Mouse (Mus musculus): ENCODE measurements at regions not wholly inside any gene's neighbourhood (a gene's known extent, or its start where the extent isn't known, plus 50 kb on each side); places are given as distances from the start of the nearest gene placed in this dataset.

DNA sequence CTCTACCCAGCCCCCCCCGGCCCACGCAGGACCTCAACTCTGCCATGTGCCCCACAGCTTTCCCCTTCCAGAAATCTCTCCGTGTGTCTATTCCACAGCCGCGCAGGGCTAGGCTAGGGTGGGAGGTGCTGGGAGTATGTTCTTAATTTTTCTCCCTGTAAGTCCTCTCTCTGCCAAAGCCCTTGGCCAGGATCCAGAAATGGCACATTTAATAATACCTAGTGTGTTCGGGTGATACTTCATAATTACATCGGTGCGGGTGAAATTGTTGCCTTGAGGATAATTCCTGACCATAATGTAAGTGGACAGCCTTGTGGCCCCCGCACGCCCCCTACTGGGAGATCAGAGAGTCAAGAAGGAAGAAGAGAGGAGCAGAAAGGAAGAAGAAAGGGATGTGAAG, 1093.5 kb downstream of the Mrps31 start:
- DNase-seq (ENCODE audit: low spot score): peak; percentile 19

DNA sequence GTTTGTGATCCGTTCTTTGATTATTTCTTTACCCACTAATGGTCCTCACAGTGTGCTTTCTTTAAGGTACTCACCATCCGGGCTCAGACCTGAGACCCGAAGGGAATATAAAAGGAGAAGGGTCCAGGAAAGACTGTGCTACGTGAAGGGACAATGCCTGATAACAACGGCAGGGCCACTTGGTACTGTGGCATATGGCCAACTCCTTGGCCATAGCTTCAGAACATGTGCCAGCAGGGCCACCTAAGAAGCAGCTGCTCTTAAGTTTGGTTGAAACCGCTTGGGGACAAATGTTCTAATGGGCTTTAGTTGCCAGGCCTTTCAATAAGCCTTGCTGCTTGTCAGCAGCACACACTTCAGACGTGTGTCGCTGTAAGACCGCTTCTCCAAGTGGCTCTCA, 1094.1 kb downstream of the Mrps31 start:
- DNase-seq (ENCODE audit: low spot score): no peak

DNA sequence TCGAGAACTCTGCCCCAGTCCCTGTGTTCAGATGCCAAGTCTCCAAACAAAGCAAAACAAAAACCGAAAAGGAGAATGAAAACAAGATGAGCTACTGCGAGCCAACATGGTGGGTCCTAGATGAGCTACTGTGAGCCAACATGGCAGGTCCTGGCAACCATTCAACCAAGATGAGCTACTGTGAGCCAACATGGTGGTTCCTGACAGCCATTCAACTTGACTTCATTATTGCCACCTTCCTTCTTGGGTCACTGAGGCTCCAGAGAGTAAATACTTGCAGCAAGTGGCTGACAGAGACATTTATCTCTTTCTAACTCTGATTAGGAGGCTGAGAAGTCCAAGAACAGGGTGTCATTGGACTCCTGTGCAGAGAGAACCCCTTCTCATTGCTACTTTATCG, 1094.8 kb downstream of the Mrps31 start:
- no peak for DNase-seq (ENCODE audit: low spot score)

DNA sequence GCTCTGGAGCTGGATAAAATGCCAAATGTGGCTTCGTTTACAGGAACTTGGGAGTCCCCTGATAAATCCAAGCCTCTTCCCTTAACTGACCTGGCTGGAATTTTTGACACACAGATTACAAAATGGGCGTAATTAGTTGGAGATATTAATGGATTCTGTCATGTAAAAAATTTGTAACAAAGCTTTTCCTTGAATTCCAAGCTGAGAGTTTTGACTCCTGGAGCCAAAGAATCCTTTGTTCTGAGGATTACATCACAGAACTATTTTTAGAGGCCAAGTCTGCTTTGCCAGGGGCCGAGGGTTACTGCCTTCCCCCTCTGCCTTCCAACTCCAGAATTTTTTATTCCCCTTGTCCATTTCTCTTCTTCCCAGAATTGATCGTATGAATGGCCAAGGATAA, 1096.5 kb downstream of the Mrps31 start:
- peak; percentile 7 for DNase-seq (ENCODE audit: low spot score)

DNA sequence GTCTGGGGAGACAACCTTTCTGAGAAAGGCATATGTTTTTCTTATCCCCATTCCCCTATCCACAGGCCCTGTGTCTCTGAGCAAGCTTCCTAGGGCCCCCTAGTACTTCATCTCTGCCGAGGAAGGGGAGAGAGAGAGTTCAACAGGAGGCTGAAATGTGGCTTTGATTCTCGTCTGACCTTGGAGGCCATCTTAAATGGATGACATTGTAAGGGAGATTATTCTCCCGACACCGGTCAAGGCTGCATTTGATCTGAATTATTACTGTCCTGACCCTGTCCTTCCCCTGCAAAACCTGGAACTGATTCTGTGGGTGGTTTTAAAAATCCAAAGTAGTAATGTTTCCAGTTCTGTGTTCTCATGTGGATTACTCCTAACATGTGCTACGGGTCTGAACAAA, 1098.9 kb downstream of the Mrps31 start:
- no peak for DNase-seq (ENCODE audit: low spot score)

DNA sequence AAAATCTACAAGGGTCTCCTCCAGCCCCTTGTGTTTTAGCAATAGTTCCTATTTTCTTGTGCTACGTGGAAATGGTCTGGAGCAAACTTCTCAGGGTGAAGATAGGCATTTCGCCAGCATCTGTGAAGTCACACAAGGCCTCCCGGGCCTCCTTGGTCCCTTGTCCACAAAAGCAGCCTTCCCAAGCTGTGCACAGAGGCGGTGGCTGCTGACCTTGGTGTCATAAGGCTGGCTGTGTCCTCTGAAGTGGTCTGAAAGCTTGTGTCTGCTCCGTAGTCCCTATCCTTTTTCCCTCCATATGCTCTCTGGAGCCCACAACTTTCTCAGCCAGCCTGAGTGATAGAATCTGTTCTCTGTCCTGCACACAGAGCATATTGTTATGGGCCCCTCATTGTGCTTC, 1099.4 kb downstream of the Mrps31 start:
- no peak for DNase-seq (ENCODE audit: low spot score)

DNA sequence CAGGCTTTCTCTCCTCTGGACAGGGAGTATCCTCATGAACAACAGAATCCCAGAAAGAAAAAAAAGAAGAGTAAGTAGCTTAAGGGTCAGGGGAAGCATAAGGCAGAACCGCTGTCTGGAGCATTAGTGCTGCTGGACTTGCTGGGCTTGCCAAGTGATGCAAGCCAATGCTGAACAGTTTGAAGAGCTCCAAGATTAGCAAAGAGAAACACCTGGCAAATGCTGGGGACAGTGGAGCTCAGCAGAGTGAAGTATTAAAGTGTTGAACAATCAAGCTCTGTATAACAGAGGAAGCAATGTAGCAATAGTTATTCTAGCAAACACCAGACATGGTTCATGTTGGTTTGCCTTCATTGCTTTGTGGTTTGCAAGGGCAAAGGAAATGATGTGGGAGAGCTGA, 1100.1 kb downstream of the Mrps31 start:
- DNase-seq (ENCODE audit: low spot score): peak; percentile 16

DNA sequence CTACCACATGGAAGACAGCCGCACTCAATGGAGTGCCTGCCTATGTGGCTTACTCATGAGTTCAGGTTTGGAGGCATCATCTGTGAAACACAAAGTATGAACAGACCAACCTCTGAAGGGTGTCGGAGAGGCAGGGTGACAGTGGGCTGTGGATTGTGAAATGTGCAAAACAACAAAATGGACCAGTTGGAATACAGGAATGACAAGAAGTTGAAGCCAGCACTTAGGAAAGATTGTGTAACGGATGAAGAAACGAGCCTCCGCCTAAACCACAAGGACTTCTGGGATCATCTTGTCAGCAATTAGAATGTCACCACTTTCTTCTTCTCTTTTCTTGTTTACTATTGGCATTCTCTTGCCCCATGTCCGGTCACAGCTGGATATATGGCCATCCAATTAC, 1100.6 kb downstream of the Mrps31 start:
- DNase-seq (ENCODE audit: low spot score): peak; percentile 15

DNA sequence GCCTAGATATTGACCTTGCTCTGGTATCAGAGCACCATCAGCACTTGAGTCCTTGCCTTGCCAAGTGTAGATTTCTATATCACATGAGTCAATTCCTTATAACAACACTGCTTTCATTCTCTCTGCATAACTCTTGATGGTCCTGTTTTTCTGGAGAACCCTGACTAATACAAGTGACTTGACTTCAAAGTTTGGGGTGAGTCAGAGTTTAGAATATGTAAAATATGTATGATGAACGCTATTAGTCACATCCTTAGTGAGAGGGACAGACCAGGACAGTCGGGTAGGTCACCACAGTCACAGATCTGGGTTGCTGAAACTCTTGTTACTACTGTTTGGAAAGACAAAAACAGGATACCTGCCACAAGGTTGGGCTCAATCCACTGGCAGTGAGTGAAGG, 1105.3 kb downstream of the Mrps31 start:
- DNase-seq (ENCODE audit: low spot score): no peak

DNA sequence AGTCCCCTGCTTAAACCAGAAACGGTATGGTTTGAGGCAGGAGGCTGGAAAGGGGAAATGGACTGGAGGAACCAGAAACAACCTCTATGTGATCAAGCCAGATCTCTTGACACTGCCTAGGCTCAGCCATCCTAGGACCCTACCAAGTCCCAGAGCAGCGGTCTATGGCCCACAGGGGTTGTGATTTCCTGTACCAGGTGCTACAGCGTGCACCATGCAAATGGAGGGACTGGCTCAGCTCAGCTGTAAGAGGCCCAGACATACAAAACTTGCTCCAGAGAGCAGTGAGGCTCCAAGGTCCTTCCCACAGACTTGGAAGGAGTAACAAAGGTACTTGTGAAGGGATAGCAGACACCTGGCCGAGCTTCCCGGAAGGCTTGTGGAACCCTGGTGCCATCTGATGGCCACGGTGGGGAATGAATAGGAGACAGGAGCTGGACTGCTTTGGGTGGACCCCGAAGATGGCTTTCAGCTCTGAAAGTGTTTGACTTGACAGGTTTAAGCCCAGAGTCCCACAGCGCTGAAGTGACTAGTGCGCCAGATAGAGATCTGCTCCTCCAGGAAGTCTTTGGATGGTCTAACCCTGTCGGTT, 1120.5 kb downstream of the Mrps31 start:
- peak; percentile 13 for DNase-seq (ENCODE audit: low spot score)

DNA sequence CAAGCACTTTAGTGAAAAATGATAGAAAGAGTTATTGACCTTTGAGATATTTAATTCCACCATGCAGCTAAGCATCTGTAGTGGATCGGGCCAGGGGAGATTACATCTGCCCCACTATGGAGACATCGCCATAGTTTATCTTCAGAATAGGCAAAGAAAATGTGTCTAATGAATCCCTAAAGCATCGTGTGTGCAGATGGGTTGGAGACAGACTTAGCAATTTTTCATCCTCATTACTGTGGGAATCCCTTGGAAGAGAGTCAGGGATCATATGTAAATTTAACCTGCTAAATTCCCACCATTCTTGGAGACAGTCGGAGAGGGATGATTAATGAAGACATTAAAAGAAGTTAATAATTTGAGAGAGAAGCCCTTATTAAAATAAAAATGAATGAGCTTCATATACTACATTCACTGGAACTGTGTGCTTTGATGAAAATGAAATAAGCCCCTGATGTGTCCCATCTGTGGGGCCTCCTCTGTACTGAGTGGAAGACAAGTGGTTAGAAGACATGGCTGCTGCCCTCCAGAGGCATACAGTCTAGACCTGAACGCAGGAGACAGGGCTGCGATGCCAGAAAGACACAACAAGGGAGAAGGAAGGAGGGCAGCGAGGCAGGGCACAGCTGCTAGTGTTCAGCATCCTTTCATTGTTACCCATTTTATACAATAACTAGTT, 1126.7 kb downstream of the Mrps31 start:
- DNase-seq (ENCODE audit: low spot score): no peak

DNA sequence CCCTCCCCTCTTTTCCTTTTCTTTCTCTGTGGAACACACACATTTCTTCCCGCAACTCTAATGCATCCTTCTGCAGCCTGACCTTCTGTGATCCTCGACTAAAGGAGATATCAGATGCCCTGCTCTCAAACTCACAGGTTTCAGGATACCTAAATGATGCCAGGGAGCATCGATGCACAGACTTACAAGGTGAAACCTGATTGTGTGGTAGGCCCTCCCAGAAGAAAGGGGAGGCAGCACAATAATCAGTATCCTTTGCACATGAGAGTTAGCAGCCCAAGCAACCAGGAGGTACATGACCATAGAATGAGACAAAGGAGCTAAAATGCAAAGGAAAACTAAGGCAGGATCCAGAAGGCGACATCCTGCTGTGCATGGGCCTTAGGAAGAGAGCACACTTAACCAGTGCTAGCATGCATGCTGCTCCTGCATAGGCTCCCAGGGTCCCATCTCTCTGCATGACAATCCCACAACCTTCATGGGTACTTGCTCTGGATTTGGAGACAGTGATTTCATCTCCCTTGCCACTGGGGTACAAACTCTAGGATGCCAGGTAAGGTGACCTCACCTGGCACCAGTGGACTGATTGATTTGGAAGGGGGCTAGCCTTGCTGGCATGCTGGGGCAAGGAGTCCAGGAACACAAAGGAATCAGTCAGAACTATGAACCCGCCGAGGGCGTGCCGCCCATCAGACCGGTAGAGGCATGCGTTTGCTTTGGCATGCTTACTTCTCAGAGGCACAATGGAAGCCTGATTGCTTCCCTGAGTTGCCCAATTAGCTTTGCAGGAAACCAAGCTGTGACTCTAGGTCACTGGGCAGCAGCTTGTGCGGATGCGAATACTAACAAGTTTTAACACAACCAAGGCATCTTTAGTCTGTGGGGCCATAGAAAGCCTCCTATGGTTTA, 1142.7 kb downstream of the Mrps31 start:
- DNase-seq (ENCODE audit: low spot score): peak; percentile 1

DNA sequence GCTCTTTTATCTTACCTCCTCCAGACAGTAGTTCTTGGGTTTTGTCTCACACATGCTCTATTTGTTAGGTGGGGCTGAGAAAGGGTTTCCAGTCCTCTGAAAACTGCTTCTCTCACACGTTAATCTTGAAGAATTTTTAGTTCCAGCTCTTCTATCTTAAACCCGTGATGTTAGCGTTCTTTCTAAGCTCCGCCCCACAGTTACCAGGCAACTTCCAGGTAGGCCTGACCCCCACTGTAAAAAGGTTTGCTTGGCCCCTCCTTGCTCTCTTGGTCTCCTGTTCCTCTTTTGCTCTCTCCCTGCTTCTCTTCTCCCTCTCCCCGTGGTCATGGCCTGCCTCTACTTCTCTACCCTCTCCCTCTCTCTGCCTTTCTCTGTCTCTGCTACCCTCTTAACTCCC, 1149.7 kb downstream of the Mrps31 start:
- no peak for DNase-seq (ENCODE audit: low spot score)

DNA sequence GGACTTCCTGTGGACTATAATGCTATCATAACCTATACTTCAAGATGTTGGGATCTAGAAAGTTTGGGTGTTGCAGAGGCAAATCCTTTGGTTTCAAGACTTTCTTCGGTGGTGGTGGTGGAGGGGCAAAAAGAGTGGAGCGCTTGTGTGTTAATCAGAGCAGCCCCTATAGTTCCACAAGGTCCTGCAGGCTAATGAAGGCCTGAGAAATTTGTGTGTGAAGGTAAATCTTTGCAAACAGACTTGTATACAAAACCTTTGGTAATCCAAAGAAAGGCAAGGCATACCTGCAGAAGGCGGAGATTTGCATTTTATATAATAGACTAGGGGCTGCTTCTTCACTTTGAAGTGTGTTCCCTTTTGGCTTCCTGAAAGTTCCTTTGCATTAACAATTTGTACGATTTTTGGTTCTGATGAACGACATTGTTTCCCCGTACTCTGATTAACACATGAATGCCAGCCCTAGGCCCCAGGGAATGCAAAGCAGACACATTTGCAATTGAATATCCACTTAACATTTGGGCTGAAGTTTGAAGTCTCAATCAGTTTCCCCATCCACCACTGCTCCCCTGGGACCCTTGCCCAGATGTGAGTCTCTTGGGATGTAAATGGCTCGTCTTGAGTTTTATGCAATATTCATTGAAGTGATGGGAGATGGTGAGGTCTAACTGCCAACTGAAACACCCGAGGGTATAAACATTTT, 1150.7 kb downstream of the Mrps31 start:
- DNase-seq (ENCODE audit: low spot score): no peak

DNA sequence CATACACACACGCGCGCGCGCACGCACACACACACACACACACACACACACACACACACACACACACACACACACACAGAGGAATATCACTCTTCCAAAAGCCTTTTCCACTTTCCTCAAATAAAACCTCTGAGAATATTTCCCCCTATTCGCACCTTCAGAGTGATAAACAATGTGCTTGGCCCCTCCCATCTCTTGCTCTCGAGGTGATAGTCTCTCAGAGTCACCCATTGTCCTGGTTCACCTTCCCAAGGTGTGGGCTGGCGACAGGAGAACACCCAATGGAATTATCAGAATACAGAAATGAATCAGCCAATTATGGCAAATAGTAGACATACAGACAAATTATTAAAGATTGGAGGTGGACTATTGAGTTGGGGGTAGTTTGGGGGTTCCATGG, 1151.3 kb downstream of the Mrps31 start:
- DNase-seq (ENCODE audit: low spot score): no peak

DNA sequence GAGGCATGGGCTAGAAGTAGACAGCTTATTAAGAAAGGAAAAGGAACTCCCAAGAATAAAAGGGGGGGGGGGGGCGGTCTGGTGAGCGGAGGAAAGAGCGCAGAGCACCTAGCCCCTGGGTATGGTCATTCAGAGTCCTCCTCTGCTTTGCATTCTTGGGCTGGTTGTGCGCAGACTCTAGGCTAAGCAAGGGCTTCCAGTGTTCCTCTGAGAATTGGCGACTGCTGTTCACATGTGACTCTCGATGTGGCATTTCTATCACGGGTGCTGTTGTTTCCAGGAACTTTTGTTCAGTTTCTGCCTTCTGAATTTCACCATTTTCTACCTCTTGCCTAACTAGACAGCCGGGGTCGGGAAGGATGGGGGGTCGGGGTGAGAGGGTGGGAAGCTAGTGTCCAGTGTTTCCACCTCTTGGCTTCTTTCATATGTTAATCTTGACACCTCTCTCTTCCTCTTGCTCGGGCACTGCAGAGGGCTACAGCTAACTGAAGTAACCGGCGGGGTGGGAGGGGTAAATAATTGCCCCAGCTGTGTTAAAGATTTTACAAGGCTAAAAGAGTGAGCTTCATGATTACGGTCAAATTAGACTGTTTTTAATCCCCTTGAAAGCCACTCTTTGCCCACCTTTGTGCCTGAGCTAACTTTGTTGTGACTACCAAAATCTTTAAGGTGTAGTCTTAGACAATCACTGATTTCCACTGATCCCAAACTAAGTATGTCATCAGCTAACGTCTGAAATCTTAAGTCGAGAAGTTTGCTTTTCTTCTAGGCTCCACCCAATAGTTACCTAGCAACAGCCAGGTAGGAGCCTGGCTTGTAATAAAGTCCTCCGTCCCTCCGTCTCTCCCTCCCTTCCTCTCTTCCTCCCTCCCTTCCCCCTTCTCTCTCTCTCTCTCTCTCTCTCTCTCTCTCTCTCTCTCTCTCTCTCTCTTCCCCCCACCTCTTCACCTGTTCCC, 1152.2 kb downstream of the Mrps31 start:
- DNase-seq (ENCODE audit: low spot score): no peak

DNA sequence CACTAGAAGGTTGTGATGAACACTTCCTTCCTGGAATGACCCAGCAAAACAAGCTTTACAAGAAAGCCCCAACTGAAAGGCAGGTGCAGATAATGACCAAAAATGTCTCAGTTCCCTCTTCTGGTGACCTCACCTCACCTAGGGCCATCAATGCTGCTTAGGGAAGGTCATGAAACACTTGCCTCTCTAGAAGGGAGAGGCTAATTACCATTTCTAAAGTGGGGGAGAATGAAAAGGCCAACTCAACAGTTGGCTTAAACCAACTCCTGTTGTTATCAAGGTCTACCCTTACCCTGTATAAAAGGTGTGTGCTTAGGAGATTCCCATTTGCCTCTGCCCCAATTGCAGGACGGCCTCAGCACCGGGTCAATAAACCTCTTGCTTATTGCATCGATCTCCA, 1156.7 kb downstream of the Mrps31 start:
- no peak for DNase-seq (ENCODE audit: low spot score)

DNA sequence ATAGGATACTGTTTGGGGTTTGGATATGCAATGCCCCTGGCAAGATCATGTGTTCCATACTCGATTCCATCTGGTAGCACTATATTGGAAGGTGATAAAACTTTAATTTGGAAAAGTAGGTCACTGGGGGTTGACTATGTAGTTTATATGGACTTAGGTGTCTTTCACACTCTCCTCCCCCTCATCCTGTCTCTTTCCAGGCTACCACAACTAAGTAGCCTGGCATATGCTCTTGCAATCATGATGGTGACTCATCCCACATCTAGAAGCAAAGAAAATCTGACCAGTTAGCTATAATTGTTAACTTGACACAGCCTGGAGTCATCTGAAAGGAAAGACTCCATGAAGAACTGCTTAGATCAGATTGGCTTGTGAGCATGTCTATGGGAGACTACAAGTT, 1154.3 kb downstream of the Adam3 start:
- no peak for DNase-seq (ENCODE audit: low spot score)

DNA sequence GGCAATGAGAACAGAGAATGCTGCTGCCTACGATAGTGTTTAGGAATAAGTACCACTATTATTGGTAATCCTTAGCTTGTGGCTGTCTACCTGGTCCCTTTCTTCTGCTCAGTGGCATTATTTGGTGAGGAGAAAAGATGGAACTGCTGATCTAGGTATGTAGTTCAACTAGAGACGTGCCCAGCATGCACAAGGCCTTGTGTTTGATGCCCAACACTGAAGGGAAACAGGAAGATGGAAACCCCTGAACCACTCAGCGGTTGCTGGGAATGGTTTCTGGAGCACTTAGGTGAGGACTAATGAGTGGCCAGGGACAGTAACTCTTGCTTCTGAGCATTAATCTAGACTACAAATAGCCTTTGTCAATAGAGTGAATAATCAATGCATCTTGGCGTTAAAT, 1145.5 kb downstream of the Adam3 start:
- DNase-seq (ENCODE audit: low spot score): no peak

DNA sequence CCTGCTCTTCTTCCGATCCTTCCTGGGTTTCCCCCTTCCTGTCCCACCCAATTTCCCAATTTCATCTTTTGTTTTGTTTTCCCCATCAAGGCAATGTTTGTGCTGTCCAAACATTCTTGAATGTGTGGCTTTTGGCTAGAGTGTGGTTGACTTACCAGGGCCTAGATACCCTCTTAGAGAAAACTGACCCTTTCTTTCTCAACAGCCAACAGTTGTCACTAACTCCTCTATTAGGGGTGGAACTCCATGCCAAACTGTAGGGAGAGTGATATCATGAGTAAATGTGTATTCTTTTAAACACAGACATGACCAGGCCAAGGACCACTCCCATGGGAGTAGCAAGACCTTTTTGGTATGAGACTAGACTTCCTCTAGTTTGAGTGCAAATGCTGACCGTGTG, 1145.0 kb downstream of the Adam3 start:
- DNase-seq (ENCODE audit: low spot score): no peak

Data from lung, postnatal 25 days (tissue).